Mouse (Mus musculus) C2C12 (cell line): Measurements from ENCODE around the gene Paqr6. TPM values are rescaled to one million over a fixed set of nuclear protein-coding genes. Genes with fewer than 3 reads are reported as not detected.

Experiments used
- H3K27me3 ChIP-seq: one replicate; pipeline ENCODE4 v1.6.1; 2011; ENCODE audit not compliant: control insufficient read depth, insufficient read depth, insufficient read length
- H3K36me3 ChIP-seq: one replicate; pipeline ENCODE4 v1.6.1; 2011; ENCODE audit not compliant: control insufficient read depth, insufficient read depth
- H3K4me3 ChIP-seq: one replicate; pipeline ENCODE4 v1.5.1; 2011; ENCODE audit warnings: mild to moderate bottlenecking, control low read depth; ENCODE audit not compliant: poor library complexity, insufficient read depth, severe bottlenecking
- H3K79me2 ChIP-seq: one replicate; pipeline ENCODE4 v1.6.1; 2011; ENCODE audit not compliant: control insufficient read depth, insufficient read depth
- H3K79me3 ChIP-seq: one replicate; pipeline ENCODE4 v1.6.1; 2011; ENCODE audit warnings: low read depth, control low read depth
- H3ac ChIP-seq: one replicate; pipeline ENCODE3; 2011; ENCODE audit warnings: low read depth; ENCODE audit not compliant: control insufficient read depth, insufficient read length
- CEBPB ChIP-seq: IDR thresholded peaks from one replicate; pipeline ENCODE4 v1.6.1; 2011; ENCODE audit warnings: low read depth, mild to moderate bottlenecking, control low read depth, moderate library complexity
- CTCF ChIP-seq: IDR thresholded peaks from one replicate; pipeline ENCODE4 v1.5.1; 2011; ENCODE audit not compliant: control insufficient read depth, insufficient read depth, insufficient read length
- FOSL1 ChIP-seq: IDR thresholded peaks from one replicate; pipeline ENCODE4 v1.8.0; 2011; ENCODE audit warnings: mild to moderate bottlenecking, low read length; ENCODE audit not compliant: poor library complexity, insufficient read depth, severe bottlenecking
- MAX ChIP-seq: IDR thresholded peaks from one replicate; pipeline ENCODE4 v1.6.1; 2011; ENCODE audit warnings: mild to moderate bottlenecking, control low read depth
- MYOD1 ChIP-seq: IDR thresholded peaks from one replicate; pipeline ENCODE4 v1.6.1; 2011; ENCODE audit warnings: low read depth; ENCODE audit not compliant: control insufficient read depth, insufficient read length
- MYOG ChIP-seq: IDR thresholded peaks from one replicate; pipeline ENCODE4 v1.6.1; 2011; ENCODE audit not compliant: control insufficient read depth, insufficient read length; ENCODE audit errors: extremely low read depth
- USF1 ChIP-seq: IDR thresholded peaks from one replicate; pipeline ENCODE4 v1.6.1; 2011; ENCODE audit warnings: low read depth, mild to moderate bottlenecking, control low read depth, moderate library complexity
- polyA plus RNA-seq: library from polyadenylated mRNA; unstranded; fragments of >200 nt; fragmentation: generic; extraction: Trizol; gene quantifications from one replicate; pipeline ENCODE4 v1.2.1, GENCODE M21; 2012; ENCODE audit warnings: missing spikeins

The Paqr6 gene
- polyA plus RNA-seq, 1 experiment: 0.02 TPM

DNA sequence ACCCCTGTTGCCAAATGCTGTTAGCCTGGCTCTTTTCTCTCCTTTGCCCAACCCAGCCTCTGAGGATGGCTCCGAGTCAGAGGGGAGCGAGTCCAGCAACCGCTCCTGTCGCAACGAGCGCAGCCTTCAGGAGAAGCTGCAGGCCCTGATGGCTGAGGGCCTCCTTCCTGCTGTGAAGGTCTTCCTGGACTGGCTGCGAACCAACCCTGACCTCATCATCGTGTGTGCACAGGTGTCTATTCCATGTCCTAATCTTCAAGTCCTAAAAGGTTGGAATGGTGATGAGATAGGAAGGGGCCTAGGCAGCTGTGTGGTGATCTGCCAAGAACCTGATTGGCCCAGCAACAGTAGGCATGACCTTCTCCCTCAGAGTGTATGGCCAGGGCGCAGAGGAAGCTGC lies 11.5 kb upstream of the Paqr6 start:
- H3K79me2 ChIP-seq: no peaks in the 10 kb centered on the region
- TF ChIP-seq CTCF: no peak
- no peak for TF ChIP-seq MAX
- no peak for TF ChIP-seq CEBPB
- no peak for TF ChIP-seq MYOG
- no peak for TF ChIP-seq FOSL1
- no peak for TF ChIP-seq USF1
- TF ChIP-seq MYOD1: no peak

DNA sequence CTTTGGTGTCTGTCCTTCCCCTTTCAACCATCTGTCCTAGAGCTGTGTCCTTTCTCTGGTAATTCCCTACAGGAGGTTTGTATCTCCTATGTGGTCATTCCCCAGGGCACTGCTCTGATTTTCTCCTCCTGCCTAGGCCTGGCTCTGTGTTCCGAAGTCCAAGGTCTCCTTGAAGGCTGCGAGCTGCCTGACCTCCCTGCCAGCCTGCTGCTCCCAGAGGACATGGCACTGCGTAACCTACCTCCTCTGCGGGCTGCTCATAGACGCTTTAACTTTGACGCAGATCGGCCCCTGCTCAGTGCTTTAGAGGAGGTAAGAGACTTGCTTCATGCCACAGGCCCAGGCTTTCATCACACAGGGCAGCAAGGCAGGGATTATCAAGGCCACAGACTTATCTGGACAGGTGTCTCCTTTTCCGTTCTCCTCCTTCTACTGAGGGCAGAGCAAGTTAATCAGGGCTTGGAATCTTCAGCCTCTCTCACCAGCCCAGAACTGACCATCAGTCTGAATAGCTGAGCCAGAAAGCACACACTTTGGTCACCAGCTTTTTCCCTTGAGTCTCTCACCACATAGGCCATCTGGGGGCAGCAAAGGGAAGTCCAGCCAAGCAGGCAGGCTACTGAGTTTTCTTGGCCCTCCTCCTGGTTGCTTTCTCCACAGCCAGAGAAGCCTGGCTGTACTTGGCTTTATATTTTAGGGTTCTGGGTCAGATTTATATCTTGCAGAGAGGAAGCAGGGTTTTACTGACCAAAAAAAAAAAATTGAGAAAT lies 9.8 kb upstream of the Paqr6 start:
- Histone ChIP-seq H3K27me3 (no peaks in the 10 kb centered on the region), H3K4me3 (no peak overlapping the region), H3K79me2 (no peaks in the 10 kb centered on the region), H3ac (no peak overlapping the region), H3K36me3 (peaks cover 94% of the 10 kb centered on the region), H3K79me3 (no peaks in the 10 kb centered on the region)
- TF ChIP-seq USF1 (no peak), MAX (no peak), CEBPB (no peak), FOSL1 (no peak), MYOG (no peak), MYOD1 (no peak), CTCF (no peak)

More for the DNA sequence above, 11.5 kb upstream of the Paqr6 start:
- H3K79me3 ChIP-seq: no peaks in the 10 kb centered on the region
- peaks cover 95% of the 10 kb centered on the region for H3K36me3 ChIP-seq
- H3ac ChIP-seq: no peak overlapping the region
- H3K27me3 ChIP-seq: no peaks in the 10 kb centered on the region
- no peak overlapping the region for H3K4me3 ChIP-seq

- Histone ChIP-seq H3ac (no peak overlapping the region), H3K79me2 (no peaks in the 10 kb centered on the region), H3K4me3 (no peak overlapping the region), H3K27me3 (no peaks in the 10 kb centered on the region), H3K36me3 (peaks cover 77% of the 10 kb centered on the region), H3K79me3 (no peaks in the 10 kb centered on the region)
- no peak for TF ChIP-seq FOSL1
- no peak for TF ChIP-seq MYOG
- no peak for TF ChIP-seq MAX
- TF ChIP-seq USF1: no peak
- no peak for TF ChIP-seq MYOD1
- TF ChIP-seq CEBPB: no peak
- TF ChIP-seq CTCF: no peak
Measured at GRCm38 (mm10) chr3:88359584-88359983, 4.8 kb upstream of the Paqr6 start.

DNA sequence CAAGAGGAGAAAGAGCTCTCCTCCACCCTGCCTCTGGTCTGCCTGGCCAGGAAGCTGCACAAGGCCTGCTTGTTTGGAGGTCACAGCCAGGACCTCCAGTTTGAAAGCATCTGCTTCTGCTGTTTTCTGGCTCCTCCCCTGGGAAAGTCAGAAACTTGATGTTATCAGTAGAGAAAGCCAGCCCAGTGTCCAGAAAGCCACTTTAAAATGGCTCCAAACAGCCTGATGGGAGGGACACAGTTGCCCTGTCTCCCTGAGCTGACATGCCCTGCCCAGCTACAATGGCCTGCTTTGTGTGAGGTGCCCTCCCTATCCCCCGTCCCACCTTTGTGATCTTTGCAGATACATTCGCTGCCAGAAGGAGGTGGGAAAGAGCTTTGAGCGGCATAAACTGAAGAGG lies 4.4 kb upstream of the Paqr6 start:
- Histone ChIP-seq H3K27me3 (no peaks in the 10 kb centered on the region), H3ac (no peak overlapping the region), H3K79me2 (no peaks in the 10 kb centered on the region), H3K79me3 (no peaks in the 10 kb centered on the region), H3K36me3 (peaks cover 73% of the 10 kb centered on the region), H3K4me3 (no peak overlapping the region)
- TF ChIP-seq CTCF (no peak), FOSL1 (no peak), USF1 (no peak), CEBPB (no peak), MAX (no peak), MYOG (no peak), MYOD1 (no peak)

DNA sequence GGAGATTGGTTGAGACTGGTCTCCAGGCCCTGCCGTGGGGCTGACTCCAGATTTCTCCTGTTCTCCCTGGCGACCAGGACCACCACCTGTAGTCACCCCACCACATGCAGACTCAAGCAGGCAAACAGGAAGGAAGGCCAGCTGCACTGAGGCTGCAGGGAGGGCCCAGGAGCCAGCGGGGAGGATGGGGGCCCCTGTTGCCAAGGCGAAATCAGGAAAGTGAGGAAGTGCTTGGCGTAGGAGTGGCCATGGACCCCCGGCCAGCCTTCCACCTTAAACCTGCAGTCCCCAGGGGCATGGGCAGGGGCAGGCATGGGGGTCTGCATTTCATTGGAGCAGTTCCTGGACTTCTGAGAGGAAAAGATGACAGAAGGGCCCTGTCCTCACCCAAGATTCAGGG lies 3.3 kb upstream of the Paqr6 start:
- Histone ChIP-seq H3K79me2 (no peaks in the 10 kb centered on the region), H3K27me3 (no peaks in the 10 kb centered on the region), H3K36me3 (peaks cover 62% of the 10 kb centered on the region), H3K4me3 (no peak overlapping the region), H3K79me3 (no peaks in the 10 kb centered on the region), H3ac (no peak overlapping the region)
- TF ChIP-seq CEBPB (no peak), MAX (no peak), FOSL1 (no peak), USF1 (no peak), CTCF (no peak), MYOD1 (no peak), MYOG (no peak)
